Mouse (Mus musculus) layer of hippocampus, adult 9-10 months (tissue): Measurements from ENCODE around the gene Zbtb42.

Experiments used
- DNase-seq: peaks from one replicate; pipeline ENCODE4 v3.0.0; 2022; ENCODE audit warnings: low spot score

Zbtb42 gene

DNA sequence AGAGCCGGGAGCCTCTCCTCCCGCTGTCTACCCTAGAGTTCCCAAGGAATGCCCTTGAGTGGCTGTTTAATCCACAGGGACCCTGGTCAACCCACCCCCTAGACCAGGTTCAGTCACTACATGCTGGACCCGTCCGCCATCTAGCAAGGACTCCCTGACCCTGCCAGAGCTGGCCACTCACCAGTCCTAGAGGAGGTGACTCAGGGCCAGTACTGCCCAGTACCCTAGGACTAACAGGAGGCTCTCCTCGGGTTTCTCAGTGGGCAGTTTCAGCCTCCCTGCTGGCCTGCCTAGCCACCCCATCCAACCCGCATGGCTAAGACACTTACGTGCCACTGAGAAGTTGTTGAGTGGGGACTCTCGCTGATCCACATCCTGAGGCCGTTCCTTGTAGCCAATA lies 16.8 kb upstream of the Zbtb42 start:
- no peak for DNase-seq

DNA sequence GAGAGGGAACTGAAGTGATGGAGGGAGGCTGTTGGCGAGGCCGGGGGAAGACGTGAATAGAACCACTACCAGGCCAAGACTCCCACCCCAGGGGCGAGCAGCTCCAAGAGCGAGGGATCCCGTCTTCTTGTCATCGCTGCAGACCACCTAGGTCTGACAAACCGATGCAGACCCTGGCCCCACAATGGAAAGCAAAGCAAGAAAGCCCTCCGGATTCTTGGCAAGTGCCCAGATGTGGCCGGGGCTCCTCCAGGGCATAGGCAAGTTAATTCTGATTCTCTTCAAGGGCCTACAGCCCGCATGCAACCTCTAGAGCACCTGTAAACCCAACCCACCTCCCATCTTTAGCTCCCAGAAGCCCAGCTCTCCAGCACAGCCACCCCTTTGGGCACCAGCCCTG lies 15.3 kb upstream of the Zbtb42 start:
- DNase-seq: no peak

- no peak for DNase-seq
Observed at GRCm38 (mm10) chr12:112663716-112664115, 14.9 kb upstream of the Zbtb42 start.

GRCm38 (mm10) chr12:112664124-112664523 lies 14.5 kb upstream of the Zbtb42 start:
- no peak for DNase-seq

DNA sequence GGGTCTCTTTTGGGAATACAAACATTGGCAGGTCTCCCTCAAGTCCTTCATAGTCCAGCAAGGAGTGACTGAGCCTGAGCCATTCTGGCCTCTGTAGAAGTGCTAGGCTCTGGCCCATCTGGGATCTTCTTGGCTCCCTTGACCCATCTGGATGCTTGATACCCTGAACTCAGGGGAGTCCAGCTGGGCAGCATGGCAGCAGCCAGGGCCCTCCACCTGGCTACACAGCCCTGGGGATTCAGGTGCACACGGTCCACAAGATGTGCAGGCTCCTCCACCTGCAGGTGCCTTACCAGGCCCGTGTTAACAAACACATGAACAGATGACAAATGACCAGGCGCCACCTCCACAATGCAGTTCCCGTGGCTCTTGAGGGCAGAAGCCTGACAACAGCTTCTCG lies 14.0 kb upstream of the Zbtb42 start:
- DNase-seq: no peak

- no peak for DNase-seq
Observed at GRCm38 (mm10) chr12:112665445-112665844, 13.2 kb upstream of the Zbtb42 start.

- no peak for DNase-seq
Observed at GRCm38 (mm10) chr12:112665881-112666544, 12.6 kb upstream of the Zbtb42 start.

DNA sequence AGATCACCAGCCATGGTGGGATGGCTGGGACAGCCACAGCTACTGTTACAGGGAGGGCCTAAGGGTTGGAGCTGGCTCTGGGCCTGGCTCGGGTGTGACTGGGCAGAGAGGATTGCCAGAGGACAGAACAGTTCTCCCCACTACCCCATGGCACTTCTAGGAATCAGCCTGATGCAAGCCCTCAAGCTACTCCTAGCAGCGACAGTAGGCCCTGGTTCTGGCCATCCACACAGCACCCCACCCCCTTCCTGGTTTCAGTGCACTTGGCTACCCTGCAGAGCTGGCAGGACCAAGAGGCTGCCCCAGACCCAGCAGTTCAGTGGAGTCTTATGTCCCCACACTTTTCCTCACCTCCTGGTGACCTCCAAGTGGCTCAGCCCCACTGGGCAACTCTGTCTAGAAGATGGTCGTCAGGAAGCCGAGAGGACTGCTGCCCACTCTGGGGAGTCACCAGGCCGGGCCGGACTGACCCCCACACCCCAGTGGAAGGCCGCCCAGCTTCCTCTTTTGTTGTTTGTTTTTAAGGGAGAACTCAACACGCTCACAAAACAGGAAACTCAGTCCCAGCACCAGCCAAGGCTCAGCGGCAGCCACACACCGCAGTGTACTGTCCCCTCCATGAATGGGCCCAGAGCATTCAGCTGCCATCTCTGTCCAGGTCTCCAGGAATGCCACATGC lies 10.9 kb upstream of the Zbtb42 start:
- DNase-seq: no peak

DNA sequence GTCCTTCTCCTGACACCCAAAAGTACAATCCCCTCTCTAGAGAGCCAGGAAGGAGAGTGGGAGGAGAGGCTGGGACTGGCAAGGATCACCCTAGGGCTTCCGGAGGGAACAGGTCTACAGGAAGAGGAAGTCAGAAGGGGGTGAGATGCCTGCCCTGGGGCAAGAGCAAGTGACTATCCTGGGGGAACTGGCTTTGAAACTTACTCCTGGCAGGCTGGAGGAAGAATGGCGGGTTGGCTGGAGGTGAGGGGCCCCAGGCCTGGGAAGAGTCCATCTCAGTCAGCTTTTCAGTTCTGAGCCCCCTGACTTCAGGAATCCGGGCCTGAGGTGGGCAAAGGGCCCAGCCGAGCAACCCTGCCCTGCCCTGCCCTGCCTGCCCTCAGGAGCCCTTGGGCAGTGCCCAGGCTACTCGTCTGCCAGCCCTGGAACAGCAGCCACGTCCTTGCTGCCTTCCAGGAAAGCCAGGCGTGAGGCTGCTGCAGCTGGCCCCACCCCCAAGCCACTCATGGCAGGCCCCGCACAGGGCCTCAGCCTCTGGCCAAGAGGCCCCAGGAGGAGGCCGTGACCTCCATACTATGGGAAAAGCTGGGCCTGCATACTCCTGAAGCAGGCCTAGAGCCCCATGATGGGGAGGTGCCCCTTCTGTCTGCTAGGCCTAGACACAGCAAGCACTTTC lies 7.8 kb upstream of the Zbtb42 start:
- DNase-seq: no peak

DNA sequence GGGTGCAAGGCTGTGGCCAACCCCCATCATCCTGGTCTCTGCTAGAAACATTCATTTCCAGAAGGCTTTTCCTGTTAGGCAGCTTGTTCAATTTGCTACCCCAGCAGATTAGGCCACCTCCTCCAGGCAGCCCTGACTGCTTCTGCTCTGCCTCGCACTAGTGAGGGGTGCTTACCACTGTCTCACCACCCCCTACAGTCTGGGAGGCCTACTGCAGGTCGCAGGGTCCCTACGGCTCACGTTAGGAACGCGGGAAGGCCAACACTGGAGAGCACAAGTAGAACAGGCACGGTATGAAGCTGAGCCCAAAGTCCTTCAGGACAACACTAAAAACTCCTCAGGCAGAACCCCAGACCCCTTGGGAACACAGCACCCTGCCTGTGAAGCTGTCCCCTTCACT lies 6.7 kb upstream of the Zbtb42 start:
- DNase-seq: no peak

DNA sequence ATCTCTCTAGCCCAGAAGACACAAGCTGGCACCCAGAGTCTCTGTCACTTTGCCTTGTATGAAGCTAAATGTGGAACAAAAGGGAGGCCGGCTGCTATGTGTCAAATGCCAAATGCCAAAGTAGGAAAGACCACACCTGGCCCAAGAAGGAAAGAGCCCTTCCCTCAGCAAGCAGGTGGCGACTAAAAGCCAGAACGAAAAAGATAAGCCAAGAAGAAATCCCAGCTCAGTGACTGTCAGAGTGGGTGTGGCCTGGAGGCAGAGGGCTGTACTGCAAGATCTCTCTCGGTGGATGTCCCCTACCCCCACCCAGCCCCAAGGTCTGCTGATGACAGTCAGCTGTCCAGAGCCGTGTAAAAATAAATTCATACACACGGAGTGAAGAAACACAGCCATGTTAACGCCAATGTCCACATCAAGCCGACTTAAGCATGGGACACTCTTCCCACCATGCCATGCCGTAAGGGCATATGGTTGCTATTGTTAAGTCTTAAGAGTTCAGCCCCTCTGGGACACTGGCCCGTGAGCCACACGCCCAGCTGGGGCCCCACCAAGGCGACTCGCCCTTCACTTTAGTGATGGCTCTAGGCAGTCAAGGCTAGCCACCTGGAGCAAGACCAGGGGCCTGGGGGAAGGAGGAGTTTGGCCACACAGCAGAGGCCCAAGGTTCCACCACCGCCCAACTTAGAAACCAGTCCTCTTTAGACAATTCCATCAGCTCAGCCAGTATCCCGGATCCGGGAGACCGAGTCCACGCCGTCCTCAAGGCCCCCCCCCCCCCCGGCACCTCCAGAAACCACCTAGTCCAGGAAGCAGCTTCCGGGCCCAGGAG lies 5.7 kb upstream of the Zbtb42 start:
- no peak for DNase-seq

DNA sequence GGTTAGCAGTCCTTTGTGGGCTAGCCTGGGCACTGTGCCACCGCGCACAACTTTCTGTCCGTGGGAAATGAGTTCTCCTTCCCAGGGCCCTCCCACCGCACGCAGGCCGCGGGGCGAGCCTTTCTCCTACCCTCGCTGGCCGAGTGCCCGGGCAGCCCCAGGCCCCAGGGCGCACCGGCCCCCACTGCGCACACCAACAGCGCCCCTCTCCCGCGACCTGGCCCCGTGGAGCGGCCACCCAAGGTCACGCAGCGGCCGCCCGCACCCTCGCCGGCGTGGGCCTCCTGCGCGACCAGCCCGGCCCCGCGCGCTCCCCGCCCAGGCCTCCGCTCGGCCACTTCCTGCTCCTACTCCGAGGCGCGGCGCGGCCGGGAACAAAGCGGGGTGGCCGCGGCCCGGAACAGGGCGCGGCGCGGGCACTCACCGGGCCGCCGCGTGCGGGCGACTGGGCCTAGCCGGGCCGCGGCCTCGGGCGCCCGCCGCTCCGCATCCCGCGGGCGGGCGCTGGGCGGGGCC lies 5.0 kb upstream of the Zbtb42 start:
- no peak for DNase-seq

- no peak for DNase-seq
Observed at GRCm38 (mm10) chr12:112674132-112675011, 4.3 kb upstream of the Zbtb42 start, which contains the start of gene Akt1. TSS of gene Akt1 (minus strand) at chr12:112674884.

DNA sequence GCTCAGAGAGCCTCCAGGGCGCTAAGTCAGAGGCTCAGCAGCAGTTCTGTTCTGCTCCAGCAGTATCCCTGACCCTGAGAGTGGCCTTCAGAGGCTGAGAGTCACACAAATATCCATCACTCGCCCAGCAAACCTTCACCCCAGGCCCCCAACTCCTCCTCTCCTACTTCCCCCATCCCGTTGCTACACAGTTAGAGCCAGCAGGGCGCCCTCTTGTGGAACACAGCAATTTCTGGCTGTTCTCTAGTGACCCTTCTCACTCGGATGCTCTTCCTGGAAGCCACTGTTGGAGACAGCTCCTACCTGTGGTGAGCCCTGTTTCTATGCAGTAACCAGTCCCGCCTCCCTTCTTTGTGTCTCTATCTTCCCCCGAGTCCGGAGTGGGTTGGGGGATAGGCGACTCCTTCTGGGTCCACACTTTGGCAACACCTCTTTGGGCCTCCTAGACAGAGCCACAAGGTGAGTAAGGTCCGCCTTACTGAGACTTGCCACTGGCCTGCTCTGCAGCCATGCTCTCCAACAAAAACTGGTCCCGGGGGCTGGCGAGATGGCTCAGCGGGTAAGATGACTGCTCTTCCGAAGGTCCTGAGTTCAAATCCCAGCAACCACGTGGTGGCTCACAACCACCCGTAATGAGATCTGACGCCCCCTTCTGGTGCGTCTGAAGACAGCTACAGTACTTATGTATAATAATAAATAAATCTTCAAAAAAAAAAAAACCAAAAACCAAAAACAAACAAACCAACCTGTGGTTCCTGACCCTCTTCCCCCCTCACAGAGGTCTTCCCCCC lies 3.2 kb upstream of the Zbtb42 start:
- no peak for DNase-seq

DNA sequence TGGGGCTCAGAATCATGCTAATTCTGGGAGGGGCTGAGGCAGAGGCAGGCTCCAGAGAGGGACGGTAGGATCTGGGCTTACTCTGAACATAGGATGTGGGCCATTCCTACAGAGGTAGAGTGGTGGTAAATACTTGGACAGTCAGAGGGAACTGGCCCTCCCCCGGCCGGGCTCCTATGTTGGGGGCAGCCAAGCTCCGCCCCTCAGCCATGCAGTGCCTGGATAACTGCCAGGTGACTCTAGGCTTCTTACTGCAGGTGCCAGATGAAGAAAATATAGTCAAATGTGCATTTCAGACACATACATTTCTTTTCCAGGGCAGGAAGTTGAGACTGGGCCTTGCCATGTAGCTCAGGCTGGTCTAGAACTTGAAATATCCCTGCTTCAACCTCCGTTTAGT lies 1.6 kb upstream of the Zbtb42 start:
- DNase-seq: no peak

GRCm38 (mm10) chr12:112677943-112678554 lies 579 bp upstream of the Zbtb42 start:
- DNase-seq: no peak

- DNase-seq: no peak
Observed at GRCm38 (mm10) chr12:112679027-112679996, 684 bp downstream of the Zbtb42 start.

DNA sequence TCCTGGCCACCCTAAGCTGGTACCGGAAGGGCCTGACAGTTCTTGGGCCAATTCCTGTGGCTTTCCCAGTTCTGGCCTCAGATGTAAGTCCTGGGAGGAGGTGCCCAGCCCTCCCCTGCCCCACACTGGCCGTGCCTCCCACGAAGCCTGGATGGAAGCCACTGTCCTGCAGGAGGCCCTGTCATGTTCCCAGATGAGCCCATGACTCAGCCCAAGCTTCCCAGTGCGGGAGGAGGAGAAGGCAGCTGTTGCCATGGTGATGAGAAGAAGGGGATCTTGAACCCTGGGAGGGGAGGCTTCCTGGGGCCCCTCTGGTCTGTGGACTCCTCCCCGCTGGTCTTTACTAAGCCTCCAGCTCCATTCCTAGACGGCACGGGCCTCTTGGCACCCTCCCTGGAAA lies 4.7 kb downstream of the Zbtb42 start:
- no peak for DNase-seq

DNA sequence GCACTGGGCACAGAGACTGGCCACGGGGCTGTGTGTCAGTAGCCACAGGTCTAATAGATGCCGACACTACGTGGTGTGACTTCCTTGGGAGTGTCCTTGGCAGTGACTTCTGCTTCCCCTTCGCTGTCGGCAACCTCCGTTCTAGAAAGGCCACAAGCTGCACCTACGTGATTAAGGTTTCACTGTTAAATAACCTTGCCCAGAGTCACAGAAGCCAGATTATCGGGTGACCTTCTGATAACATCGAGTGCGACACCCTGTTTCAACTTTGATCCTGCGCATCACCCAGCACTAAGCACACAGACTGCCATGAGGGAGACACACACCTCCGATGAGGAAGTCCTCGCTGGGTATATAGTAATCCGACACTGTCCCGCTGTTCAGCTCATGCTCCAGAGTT lies 9.8 kb downstream of the Zbtb42 start:
- no peak for DNase-seq
